In the genomic region with DNA sequence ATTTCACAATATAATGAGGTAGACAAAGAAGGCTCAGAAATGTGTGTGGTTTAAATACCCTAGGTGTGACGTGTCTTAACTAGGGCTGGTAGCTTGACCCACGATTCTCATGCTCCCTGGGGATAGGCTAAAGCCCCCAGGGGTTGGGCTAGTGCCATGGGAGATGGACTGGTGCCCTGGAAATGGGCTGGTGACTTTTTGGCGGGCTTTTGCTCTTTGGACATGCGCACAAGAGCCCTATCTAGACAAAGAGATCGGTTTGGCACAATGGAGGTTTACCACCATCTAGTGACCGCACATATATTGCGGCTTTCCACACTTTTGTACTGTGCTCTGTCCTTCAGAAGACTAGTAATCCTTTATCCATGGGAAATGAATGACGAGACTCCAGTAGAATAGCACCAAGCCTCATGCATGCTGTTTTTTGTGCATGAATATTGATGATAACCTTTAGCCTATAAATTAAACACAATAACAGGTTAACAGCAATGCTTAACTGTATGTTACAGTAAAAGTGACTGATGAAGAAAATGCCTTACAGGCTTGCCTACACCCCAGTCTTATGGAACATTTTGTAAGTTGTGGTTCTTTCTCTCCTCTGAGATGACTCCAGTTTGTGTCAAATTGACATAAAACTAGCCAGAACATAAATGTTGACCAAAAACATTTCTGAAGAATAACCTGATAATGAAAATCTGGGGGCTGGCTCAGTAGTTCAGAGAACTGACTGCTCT, we compare ENCODE assay signal across 8 mouse cellular contexts. TPM values are rescaled to one million over a fixed set of nuclear protein-coding genes. Genes with fewer than 3 reads are reported as not detected.
DNase-seq lines count a peak whose midpoint lies in the region; ATAC-seq lines count a peak whose summit lies in the region.
"Not testable (repeated sequence)": the region's sequence is repeated elsewhere in the genome, so short reads cannot be mapped to it uniquely, and the experiment has no call there.

No protein-coding gene starts in this region.

- H3K4me3 ChIP-seq in embryonic facial prominence, embryonic 15.5 days (replicated peaks): peak overlapping the region; percentile 24
- peak overlapping the region; percentile 26 to 29 for H3K4me3 ChIP-seq in heart, embryonic 14.5 days (ENCODE audit: control insufficient read depth in 1 of 2, insufficient read depth in 1 of 2, low read depth in 1 of 2, low read length in 2 of 2)
- H3K4me3 ChIP-seq in kidney, embryonic 14.5 days (ENCODE audit: low read length): not testable (repeated sequence)
- H3K4me3 ChIP-seq in limb, embryonic 12.5 days (replicated peaks): 0 out of 2 replicates have a peak overlapping the region, but pooled peaks have one; percentile 12
- H3K4me3 ChIP-seq in midbrain, embryonic 11.5 days (ENCODE audit: low read depth, low read length): peak overlapping the region; percentile 12; the same call in 1 of the 2 replicates

- not testable (repeated sequence) for H3K36me3 ChIP-seq in embryonic facial prominence, embryonic 15.5 days; heart, embryonic 14.5 days (ENCODE audit: control insufficient read depth, insufficient read depth, low read length); kidney, embryonic 14.5 days (ENCODE audit: control insufficient read depth, insufficient read depth, low read length); limb, embryonic 12.5 days; midbrain, embryonic 11.5 days (ENCODE audit: control insufficient read depth, insufficient read depth, low read length)

- H3K4me1 ChIP-seq in embryonic facial prominence, embryonic 15.5 days; heart, embryonic 14.5 days (ENCODE audit: control insufficient read depth in 2 of 2, insufficient read depth in 2 of 2, low read length in 2 of 2); kidney, embryonic 14.5 days (ENCODE audit: control insufficient read depth, insufficient read depth, low read length); limb, embryonic 12.5 days (replicated peaks); midbrain, embryonic 11.5 days (ENCODE audit: control insufficient read depth, insufficient read depth, low read length): not testable (repeated sequence)

- H3K4me2 ChIP-seq in embryonic facial prominence, embryonic 15.5 days (replicated peaks): peak overlapping the region; percentile 39
- peak overlapping the region; percentile 64 for H3K4me2 ChIP-seq in heart, embryonic 14.5 days (ENCODE audit: low read length)
- H3K4me2 ChIP-seq in kidney, embryonic 14.5 days (replicated peaks; ENCODE audit: low read depth, low read length): not testable (repeated sequence)
- H3K4me2 ChIP-seq in limb, embryonic 12.5 days: peak overlapping the region; percentile 19
- H3K4me2 ChIP-seq in midbrain, embryonic 11.5 days: peak overlapping the region; percentile 32

- not testable (repeated sequence) for ATAC-seq in embryonic facial prominence, embryonic 15.5 days (ENCODE audit: insufficient number of reproducible peaks, low FRiP score, low TSS enrichment, low read depth); limb, embryonic 12.5 days (ENCODE audit: insufficient number of reproducible peaks, insufficient read depth, low FRiP score, low TSS enrichment, low read depth)
- 0 out of 2 replicates have a peak, but pooled peaks have one; percentile 50 for ATAC-seq in heart, embryonic 14.5 days (ENCODE audit: insufficient number of reproducible peaks, insufficient read depth, low FRiP score, low read depth)
- ATAC-seq in kidney, embryonic 14.5 days (ENCODE audit: low FRiP score, low TSS enrichment): peak; percentile 79
- ATAC-seq in midbrain, embryonic 11.5 days (ENCODE audit: low FRiP score): peak; percentile 96

- peak; percentile 2 to 5 for DNase-seq in CD8-positive naive resting alpha-beta T cell, adult 2 months (ENCODE audit: low read depth in 2 of 2, low spot score in 2 of 2)
- peak; percentile 55 for DNase-seq in brain, embryonic 18.5 days (ENCODE audit: low read depth, low spot score)
- DNase-seq in midbrain, embryonic 11.5 days (ENCODE audit: low spot score, missing footprints): peak; percentile 94
- peak; percentile 22 for DNase-seq in spleen, adult 12 weeks (ENCODE audit: low spot score)

- 44% methylated on average over 8 of the region's 8 CpGs for WGBS in embryonic facial prominence, embryonic 15.5 days
- WGBS in heart, embryonic 14.5 days: 34% methylated on average over 8 of the region's 8 CpGs
- 58% methylated on average over 8 of the region's 8 CpGs for WGBS in kidney, embryonic 14.5 days
- WGBS in limb, embryonic 12.5 days: 61% methylated on average over 8 of the region's 8 CpGs
- 36% methylated on average over 8 of the region's 8 CpGs for WGBS in midbrain, embryonic 11.5 days

- not testable (repeated sequence) for H3K9ac ChIP-seq in embryonic facial prominence, embryonic 15.5 days; kidney, embryonic 14.5 days (ENCODE audit: low read depth, low read length); limb, embryonic 12.5 days (replicated peaks)
- 0 out of 2 replicates have a peak overlapping the region, but pooled peaks have one; percentile 25 for H3K9ac ChIP-seq in heart, embryonic 14.5 days (ENCODE audit: low read length)
- H3K9ac ChIP-seq in midbrain, embryonic 11.5 days (ENCODE audit: low read length): peak overlapping the region; percentile 59

- H3K27me3 ChIP-seq in embryonic facial prominence, embryonic 15.5 days; heart, embryonic 14.5 days (ENCODE audit: control insufficient read depth, insufficient read depth, low read length); kidney, embryonic 14.5 days (ENCODE audit: control insufficient read depth, insufficient read depth, low read length); limb, embryonic 12.5 days; midbrain, embryonic 11.5 days (ENCODE audit: control insufficient read depth, insufficient read depth, low read length): not testable (repeated sequence)

- H3K27ac ChIP-seq in embryonic facial prominence, embryonic 15.5 days (replicated peaks); kidney, embryonic 14.5 days (ENCODE audit: low read depth, low read length); limb, embryonic 12.5 days: not testable (repeated sequence)
- peak overlapping the region; percentile 4 to 21; a peak in 1 of 4 replicates for H3K27ac ChIP-seq in heart, embryonic 14.5 days (replicated peaks in 1 of 2; ENCODE audit: control insufficient read depth in 1 of 2, insufficient read depth in 1 of 2, low read depth in 2 of 2, low read length in 2 of 2)
- H3K27ac ChIP-seq in midbrain, embryonic 11.5 days (ENCODE audit: low read depth, low read length): peak overlapping the region; percentile 5; the same call in 1 of the 2 replicates

- H3K9me3 ChIP-seq in embryonic facial prominence, embryonic 15.5 days (replicated peaks); heart, embryonic 14.5 days (ENCODE audit: control insufficient read depth, low read length); kidney, embryonic 14.5 days (ENCODE audit: control insufficient read depth, low read length); midbrain, embryonic 11.5 days (ENCODE audit: control insufficient read depth, low read length): not testable (repeated sequence)
- peaks cover 13% of the 10 kb centered on the region; the same call in 1 of the 2 replicates for H3K9me3 ChIP-seq in limb, embryonic 12.5 days

RNA-seq across cellular contexts. Expression of gene Zfp932, which starts 27.5 kb away (rescaled TPM):
- polyA plus RNA-seq in embryonic facial prominence, embryonic 15.5 days (2015; fragmentation: Nextera tagmentation; extraction: Ambion mirVana): 19.2 and 20.1 TPM in 2 replicates
- polyA plus RNA-seq in heart, embryonic 14.5 days (2014; fragmentation: Nextera tagmentation; extraction: Ambion mirVana): 10.6 and 12.1 TPM in 2 replicates
- 28.5 and 29.6 TPM in 2 replicates for polyA plus RNA-seq in kidney, embryonic 14.5 days (2014; fragmentation: Nextera tagmentation; extraction: Ambion mirVana)
- 26.0 and 27.8 TPM in 2 replicates for polyA plus RNA-seq in limb, embryonic 12.5 days (2016; fragmentation: Nextera tagmentation; extraction: Ambion mirVana)
- 21.6 and 22.0 TPM in 2 replicates for polyA plus RNA-seq in midbrain, embryonic 11.5 days (2014; fragmentation: Nextera tagmentation; extraction: Ambion mirVana)

RNA-seq across cellular contexts. Expression of gene Gm17655, which starts 48.5 kb away (rescaled TPM):
- polyA plus RNA-seq in embryonic facial prominence, embryonic 15.5 days (2015; fragmentation: Nextera tagmentation; extraction: Ambion mirVana): 2.3 and 3.8 TPM in 2 replicates
- 1.3 and 3.9 TPM in 2 replicates for polyA plus RNA-seq in heart, embryonic 14.5 days (2014; fragmentation: Nextera tagmentation; extraction: Ambion mirVana)
- 5.1 and 5.3 TPM in 2 replicates for polyA plus RNA-seq in kidney, embryonic 14.5 days (2014; fragmentation: Nextera tagmentation; extraction: Ambion mirVana)
- polyA plus RNA-seq in limb, embryonic 12.5 days (2016; fragmentation: Nextera tagmentation; extraction: Ambion mirVana): 4.3 and 6.0 TPM in 2 replicates
- 5.2 and 8.2 TPM in 2 replicates for polyA plus RNA-seq in midbrain, embryonic 11.5 days (2014; fragmentation: Nextera tagmentation; extraction: Ambion mirVana)

Comparison
In these comparisons a context has a peak if more than half of its experiments do, and no peak if none do; other contexts are left out.
1. DNase-seq: peak in every context shown above with its lines; median percentile 94 in midbrain, embryonic 11.5 days; 55 in brain, embryonic 18.5 days; 22 in spleen, adult 12 weeks; 4 in CD8-positive naive resting alpha-beta T cell, adult 2 months.